Mouse (Mus musculus) cerebellum, adult 11 months (tissue): ENCODE data around the gene Lcat.
A peak's percentile ranks its signal among the peaks of the same experiment; 100 is the strongest.
"Not testable (repeated sequence)": the region's sequence is repeated elsewhere in the genome, so short reads cannot be mapped to it uniquely, and the experiment has no call there.

Source experiments
- DNase-seq: peaks from one replicate; pipeline ENCODE4 v3.0.0; 2022

Lcat gene

DNA sequence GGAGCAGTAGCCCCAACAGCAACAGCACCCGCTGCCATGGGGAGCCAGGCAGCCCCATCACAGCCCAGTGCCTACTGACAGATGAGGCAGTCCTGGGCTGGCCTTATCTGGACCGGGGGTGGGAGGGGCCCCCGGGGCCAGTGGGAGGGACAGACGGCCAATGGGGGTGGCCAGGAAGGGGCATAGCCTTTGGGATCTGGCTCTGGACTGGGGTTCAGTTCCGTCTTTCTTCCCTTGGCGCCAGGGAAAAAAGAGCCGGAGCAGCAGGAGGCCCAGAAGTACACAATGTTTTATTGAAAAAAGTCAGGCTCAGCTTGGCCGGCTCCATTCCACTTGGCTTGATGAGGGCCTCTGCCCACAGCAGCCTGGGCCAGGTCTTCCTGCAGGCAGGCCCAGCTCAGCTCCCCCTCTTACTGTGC, at the start of gene Lcat:
Lcat (minus strand) TSS at position 62 of the 419 bp plus-strand sequence.
- no peak for DNase-seq

DNA sequence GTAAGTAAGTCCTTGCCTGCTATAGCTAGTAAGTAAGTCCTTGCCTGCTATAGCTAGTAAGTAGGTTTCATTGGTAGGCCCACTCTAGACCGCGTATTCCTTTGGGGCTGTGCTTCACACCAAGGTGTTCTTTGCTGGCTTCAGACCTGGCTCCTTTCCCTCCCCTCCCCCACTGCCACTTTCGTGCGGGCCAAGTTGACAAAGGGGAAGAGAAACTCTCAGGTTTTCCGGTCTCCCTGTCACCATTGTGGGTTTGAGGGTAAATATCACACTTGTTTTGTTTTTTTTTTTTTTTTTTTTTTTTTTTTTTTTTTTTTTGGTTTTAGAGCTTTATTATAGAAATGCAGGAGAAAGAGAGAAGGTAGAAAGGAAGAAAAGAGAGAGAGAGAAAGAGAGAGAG, 49.3 kb upstream of the Lcat start:
- DNase-seq: no peak

DNA sequence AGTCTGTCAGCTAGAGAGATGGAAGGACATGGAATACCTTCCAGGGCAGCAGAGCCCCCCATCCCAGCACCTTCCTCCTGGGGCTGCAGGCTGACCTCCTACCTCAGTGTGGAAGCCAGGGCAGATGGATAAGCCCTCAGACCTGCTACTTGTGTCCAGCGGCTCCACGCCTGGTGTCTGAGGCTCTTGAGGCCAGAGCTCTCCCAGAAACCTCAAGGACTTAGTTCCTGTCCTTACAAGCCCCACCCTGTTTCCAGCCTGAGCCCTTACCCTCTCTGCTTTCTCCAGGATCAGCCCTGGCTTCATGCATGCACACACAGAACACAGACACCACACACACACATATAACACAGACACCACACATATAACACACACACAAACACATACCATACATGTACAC, 48.4 kb upstream of the Lcat start:
- no peak for DNase-seq

- peak; percentile 81 for DNase-seq
Observed at GRCm38 (mm10) chr8:105990856-105991387, 47.7 kb upstream of the Lcat start, which contains the start of gene Dus2. Gene Dus2 (plus strand): TSS chr8:105991337.

DNA sequence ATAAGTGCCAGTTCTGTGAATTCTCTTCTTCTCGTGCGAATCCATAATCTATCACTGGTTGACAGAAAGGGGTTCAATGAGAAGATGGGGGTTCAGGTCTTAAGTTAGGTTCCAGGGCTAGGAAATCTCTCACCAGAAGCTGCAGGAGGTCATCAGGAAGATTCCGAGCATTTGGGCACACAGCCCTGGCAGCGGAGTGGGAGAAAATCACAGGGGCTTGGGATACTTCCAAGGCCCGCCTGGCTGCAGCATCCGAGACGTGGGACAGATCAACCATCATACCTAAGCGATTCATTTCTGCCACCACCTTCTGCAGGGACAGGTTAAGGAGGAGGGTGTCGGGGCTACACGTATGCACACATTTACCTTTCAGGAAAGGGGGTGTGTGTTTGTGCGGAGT, 45.4 kb upstream of the Lcat start:
- DNase-seq: no peak

DNA sequence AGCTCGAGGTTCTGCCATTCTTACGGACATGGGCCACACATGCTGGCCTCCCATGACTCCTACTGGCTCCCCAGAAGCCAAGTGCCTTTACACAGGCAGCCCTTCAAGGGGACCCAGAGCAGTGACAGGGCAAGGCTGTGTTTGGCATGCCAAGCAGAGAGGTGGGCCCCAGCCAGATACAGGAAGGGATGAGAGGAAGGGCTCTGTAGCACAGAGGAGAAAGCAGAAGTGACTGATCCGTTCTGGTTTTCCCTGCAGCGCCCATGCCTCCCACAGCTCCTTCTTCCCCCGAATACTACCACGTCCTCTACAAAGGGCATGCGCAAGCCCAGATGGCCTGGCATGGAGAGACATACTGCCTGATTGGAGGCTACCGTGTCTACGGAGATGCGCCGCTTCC, 40.2 kb upstream of the Lcat start:
- not testable (repeated sequence) for DNase-seq

DNA sequence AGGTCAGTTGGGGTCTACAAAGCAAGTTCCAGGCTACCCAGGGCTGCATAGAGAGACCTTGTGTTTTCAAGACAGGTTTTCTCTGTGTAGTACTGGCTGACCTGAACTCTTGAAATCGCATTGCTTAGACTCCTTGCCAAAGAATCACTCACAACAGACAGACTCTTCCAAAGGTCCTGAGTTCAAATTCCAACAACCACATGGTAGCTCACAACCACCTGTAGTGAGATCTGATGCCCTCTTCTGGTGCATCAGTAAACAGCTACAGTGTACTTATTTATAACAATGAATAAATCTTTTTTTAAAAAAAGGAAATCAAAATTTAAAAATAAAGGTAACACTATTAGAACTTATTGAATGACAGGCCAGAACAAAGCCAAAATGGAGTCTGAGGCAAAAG, 38.0 kb upstream of the Lcat start:
- no peak for DNase-seq

GRCm38 (mm10) chr8:105979325-105979724, 36.1 kb upstream of the Lcat start, which contains the start of gene Dpep3:
Gene Dpep3 (minus strand): TSS chr8:105979429.
- no peak for DNase-seq

DNA sequence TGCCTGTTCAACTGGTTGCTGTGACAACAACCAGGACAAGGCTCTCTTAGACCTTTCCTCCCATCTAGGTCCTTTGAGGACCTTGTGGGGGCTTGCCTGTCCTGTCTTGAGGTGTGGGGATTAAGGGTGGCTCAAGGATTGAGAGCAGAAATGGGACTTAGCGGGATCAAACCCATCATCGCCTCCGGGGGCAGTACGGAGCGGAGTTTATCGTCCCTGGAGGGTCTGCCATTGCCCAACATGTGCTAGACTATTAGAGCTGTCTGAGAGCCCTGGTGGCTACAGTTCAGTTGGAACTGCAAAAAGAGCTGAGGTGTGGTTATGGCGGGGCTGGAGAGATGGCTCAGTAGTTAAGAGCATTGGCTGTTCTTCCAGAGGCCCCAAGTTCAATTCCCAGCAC, 32.2 kb upstream of the Lcat start:
- DNase-seq: no peak

- DNase-seq: no peak
Observed at GRCm38 (mm10) chr8:105971019-105971720, 28.0 kb upstream of the Lcat start.

GRCm38 (mm10) chr8:105969367-105969766, 26.2 kb upstream of the Lcat start:
- no peak for DNase-seq

DNA sequence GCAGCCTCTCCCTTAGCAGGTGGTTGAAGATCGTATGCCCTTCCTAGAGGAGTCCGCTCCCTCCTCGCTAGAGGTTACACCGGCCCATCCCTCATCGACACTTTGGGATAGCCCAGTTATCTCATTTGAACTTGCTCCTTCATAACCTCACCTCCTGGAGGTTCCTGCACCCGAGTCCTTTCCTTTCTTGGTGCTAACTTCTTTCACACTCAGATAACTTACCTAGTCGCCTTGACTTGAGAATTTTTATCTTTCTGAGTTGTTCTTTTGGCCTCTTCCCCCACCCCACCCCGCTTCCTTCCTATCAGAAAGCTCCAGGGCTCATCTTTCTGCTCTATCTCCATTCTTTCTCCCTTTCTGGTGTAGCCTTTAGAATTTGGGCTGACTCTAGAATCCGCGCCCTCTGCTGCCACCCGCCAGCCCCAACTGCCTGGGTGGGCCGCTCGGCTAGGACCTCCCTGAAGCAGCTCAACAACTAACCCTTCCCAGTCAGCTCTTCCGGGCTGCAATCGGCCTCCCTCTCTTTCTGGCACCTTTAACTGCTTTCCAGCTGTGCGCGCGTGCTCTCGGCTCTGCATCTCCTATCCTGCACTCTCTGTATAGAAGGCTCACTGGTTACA, 23.6 kb upstream of the Lcat start:
- no peak for DNase-seq

DNA sequence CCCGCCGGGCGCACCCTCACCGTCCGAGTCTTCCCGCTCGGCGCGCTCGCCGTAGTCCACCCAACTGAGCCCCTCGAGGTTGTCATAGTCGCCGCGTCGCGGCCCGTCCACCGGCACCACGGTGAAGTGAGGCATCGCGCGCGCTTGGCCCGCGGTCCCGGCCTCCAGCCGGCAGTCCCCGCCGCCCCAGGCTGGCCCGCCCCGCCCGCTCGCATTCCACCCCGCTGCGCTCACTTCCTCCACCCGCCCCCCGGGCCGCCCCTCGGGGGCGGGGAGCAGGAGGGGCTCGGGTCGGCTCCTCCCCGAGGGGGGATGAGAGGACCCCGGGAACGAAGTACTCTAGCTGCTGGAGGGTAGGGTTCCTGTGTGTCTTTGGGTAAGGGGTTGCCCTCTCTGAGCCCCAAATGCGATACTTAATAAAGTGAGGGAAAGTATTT, 22.7 kb upstream of the Lcat start, which contains the start of gene Slc12a4:
Slc12a4 (minus strand) TSS at position 193 of the 437 bp plus-strand sequence.
- no peak for DNase-seq

GRCm38 (mm10) chr8:105965266-105965904, 22.2 kb upstream of the Lcat start:
- DNase-seq: no peak

DNA sequence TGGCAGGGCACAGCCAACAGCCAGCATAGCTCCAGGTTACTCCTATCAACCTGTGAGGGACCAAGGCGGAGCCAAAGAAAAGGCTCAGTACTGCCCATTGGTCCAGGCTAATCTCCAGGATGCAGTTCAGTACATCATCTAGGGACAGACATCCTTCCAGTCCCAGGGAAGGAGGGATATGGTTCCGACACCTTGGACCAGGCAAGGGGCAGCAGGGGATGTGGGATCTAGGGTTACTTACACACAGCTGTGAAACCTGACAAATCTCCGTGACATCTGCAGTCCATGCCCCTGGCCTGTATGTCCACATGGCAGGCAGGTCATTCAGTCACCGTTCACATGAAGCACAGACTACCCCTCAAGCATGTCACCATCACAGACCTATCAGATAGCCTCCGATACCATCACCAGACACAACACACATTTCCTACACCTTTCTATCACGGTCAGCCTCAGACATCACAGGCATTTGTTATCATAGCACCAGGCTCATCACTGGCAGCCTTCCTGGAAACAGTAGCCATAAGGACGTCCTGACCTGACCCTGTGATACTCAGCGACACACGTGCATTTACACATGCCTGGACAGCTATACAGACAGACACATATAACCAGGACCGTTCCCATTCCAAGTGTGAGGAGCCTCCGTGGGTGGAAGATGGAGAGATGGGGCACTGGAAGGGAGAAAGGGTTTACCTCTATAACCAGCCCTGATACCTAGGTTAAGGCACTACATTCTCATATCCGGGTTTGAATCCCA, 21.5 kb upstream of the Lcat start:
- DNase-seq: no peak

DNA sequence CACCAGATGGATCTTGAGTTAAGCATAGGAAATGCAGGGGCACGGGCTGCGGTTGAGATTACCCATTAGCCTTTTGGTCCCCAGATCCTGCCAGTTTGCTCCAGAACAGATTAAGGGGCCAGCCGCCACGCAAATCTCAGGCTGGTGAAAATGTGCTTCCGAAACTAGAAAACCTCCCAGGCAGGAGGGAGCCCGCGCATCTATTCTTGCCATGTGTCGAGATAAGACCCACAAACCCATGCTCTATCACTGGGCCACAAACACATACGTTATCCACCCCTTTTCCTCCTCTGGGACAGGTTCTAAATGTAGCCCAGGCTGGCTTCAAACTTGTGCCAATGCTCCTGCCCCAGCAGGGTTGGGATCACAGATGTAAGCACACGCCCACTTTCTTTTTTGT, 18.4 kb upstream of the Lcat start:
- no peak for DNase-seq

DNA sequence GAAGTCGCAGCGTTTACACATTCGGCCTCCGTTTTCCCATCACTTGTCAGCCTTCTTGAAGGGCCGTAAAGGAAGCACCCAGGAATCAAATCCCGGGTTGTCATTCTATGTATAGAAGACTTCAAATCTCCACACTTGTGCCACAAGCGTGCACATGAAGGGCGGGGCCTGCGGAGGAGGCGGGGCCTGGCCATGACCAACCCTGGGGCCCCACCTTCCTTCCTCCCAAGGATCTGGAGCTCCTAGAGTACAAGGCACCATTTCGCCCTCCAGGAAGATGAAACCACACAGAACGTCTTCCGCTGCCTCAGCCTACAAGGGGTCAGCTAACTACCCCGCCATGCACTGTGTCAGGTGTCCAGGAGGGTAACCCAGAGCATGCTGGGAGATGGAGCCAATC, 17.9 kb upstream of the Lcat start:
- DNase-seq: no peak

DNA sequence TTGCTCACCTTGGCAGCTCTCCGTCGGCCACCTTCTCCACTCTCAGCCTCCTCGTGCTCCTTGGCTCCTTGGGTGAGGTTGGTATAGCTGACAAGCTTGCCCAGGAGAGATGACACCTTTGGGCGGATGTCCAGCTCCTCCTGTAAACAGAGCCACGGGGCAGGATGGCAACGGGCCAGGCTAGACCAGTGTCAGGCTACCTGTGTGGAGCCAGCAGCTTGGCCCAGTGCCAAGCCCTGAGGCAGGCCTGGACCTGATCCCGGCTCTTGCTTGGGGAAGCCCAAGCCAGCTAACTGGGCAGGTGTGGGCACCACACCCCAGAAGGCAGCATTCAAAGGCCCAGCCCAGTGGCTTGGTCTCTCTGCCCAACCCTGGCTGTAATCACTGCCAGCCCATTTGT, 16.2 kb upstream of the Lcat start:
- DNase-seq: peak; percentile 73

- no peak for DNase-seq
Observed at GRCm38 (mm10) chr8:105957813-105958212, 14.6 kb upstream of the Lcat start.

GRCm38 (mm10) chr8:105956556-105956955, 13.4 kb upstream of the Lcat start:
- DNase-seq: no peak

GRCm38 (mm10) chr8:105951057-105951659, 8.0 kb upstream of the Lcat start:
- DNase-seq: no peak

DNA sequence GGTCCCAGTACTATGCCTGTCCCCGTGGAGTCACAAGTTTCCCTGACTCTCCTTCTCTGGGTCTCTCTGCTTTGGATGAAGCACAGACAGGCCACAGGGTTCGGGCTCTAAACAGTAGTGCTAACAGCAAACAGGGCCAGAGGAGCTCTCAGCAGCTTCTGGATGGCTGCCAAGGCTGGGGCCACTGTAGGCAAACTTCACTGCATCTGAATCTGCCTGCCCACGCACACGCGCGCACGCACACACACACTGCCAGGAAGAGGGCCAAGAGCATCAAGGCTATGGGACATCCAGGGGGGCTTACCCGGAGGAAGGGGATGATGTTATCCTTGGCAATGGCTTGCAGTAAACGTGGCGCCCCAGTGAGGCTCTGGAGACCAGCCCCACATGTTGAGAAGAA, 6.2 kb upstream of the Lcat start:
- no peak for DNase-seq

DNA sequence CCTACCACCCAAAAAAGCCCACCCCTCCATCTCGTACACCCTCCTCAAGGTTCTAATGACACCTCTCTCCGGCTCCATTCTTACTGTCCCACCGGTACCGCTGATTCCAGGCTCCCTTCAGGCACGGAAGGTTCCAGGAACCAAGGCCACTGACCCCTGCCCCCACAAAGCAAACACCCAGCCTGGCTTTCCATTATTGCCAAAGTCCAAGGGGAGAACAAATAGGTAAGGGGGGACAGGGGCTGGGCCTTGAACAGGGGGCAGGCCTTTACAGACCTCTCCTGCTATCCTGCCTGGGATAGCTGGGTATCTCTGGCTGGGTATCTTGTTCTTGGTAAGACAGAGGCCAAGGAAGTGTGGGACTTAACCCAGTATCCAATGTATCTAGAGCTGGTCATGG, 640 bp downstream of the Lcat start:
- no peak for DNase-seq
